Mouse (Mus musculus) lung, embryonic 15.5 days (tissue): ENCODE data around the gene Mgme1. TPM values are rescaled to one million over a fixed set of nuclear protein-coding genes. Genes with fewer than 3 reads are reported as not detected.

Experiments used
- ATAC-seq: fragments of 200-750 bp; cut with Nextera tagmentation; 2 replicates; pipeline ENCODE4 v1.8.0; 2017; ENCODE audit warnings: moderate number of reproducible peaks, borderline replicate concordance; ENCODE audit not compliant: low FRiP score, low TSS enrichment; ENCODE audit errors: extremely low read depth
- H3K27ac ChIP-seq: fragments of 300-500 bp; sonication (generic); 2 replicates; pipeline ENCODE4 v1.5.1; 2015; ENCODE audit warnings: moderate library complexity, mild to moderate bottlenecking, inconsistent platforms
- H3K27me3 ChIP-seq: fragments of 300-500 bp; sonication (generic); 2 replicates; pipeline ENCODE4 v1.6.1; 2015; ENCODE audit warnings: inconsistent platforms
- H3K36me3 ChIP-seq: fragments of 300-500 bp; sonication (generic); 2 replicates; pipeline ENCODE4 v1.6.1; 2015; ENCODE audit warnings: inconsistent platforms
- H3K4me1 ChIP-seq: fragments of 300-500 bp; sonication (generic); 2 replicates; pipeline ENCODE4 v1.6.1; 2015; ENCODE audit warnings: inconsistent platforms
- H3K4me2 ChIP-seq: fragments of 300-500 bp; sonication (generic); 2 replicates; pipeline ENCODE4 v1.6.1; 2015; ENCODE audit warnings: inconsistent platforms, mild to moderate bottlenecking, moderate library complexity
- H3K4me3 ChIP-seq: fragments of 300-500 bp; sonication (generic); 2 replicates; pipeline ENCODE4 v1.5.1; 2015; ENCODE audit warnings: mild to moderate bottlenecking, inconsistent platforms
- H3K9ac ChIP-seq: fragments of 300-500 bp; sonication (generic); 2 replicates; pipeline ENCODE4 v1.6.1; 2015; ENCODE audit warnings: inconsistent platforms
- H3K9me3 ChIP-seq: fragments of 300-500 bp; sonication (generic); 2 replicates; pipeline ENCODE4 v1.6.1; 2016; ENCODE audit warnings: inconsistent platforms
- WGBS: fragments of 180-500 bp; shearing (Covaris S2); methylation state at CpG from one replicate; pipeline ENCODE4 v1.1.7; 2015; 5-methylcytosine and 5-hydroxymethylcytosine counted together
- polyA plus RNA-seq: library from polyadenylated mRNA; unstranded; fragments of >200 nt; fragmentation: Nextera tagmentation; extraction: Ambion mirVana; gene quantifications from 2 replicates; pipeline ENCODE4 v1.2.1, GENCODE M21; 2015

Mgme1 gene
- polyA plus RNA-seq, 1 experiment from 2014 or later = 25.9 TPM

DNA sequence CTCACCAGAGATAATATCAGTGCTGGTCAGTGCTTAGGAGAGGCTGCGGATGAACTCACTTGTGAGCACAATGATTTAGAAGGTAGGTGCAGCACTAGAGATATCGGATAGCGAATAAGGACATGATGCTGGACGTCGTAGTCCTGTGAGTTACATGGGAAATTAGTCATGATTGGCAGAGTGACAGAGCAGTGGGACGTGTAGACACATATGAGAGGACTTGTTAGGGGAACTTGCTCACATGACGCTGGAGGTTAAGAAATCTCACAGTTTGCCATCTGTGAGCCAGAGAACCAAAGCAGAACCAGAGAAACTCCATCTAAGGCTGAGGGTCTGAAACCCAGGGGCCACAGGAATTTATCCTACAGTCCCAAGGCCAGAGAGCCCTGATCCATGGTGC lies 19.9 kb downstream of the Mgme1 start:
- Histone ChIP-seq H3K36me3 (no peaks in the 10 kb centered on the region), H3K4me3 (no peak overlapping the region), H3K4me1 (no peaks in the 10 kb centered on the region), H3K9ac (no peak overlapping the region), H3K27me3 (no peaks in the 10 kb centered on the region), H3K27ac (no peak overlapping the region), H3K4me2 (no peak overlapping the region), H3K9me3 (no peaks in the 10 kb centered on the region)
- ATAC-seq = no peak
- WGBS = 84% methylated on average over 7 of the region's 7 CpGs

DNA sequence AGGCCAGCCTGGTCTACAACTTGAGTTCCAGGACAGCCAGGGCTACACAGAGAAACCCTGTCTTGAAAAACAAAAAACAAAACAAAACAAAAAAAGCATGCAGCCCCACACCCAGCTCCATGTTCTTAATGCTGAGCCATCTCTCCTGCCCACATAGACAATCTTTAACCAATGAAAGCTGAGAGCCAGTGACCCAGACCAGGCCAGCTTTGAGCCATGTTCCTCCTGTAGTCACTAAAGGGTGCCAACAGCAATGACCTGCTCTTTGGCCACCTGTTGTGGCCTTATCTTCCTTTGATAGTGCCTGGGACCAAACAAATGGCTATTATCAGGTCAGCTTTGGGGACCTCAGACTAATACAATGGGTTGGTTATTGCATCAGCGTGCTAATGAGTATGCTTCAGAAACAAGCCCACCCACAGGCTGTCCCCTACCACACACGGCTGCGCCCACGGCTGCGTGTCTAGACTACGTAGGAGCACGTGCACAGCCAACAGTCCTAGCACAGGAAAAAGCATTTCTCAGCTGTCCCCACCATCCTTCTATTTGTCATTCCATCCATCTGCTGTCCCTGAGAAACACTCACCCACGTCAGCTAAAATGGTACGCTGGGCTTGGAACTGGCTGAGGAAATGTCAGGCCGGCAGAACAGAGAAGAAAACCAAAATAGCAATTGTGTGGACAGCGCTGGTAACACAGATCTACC lies 21.3 kb downstream of the Mgme1 start:
- WGBS = 71% methylated on average over 11 of the region's 11 CpGs
- H3K9ac ChIP-seq = no peak overlapping the region

DNA sequence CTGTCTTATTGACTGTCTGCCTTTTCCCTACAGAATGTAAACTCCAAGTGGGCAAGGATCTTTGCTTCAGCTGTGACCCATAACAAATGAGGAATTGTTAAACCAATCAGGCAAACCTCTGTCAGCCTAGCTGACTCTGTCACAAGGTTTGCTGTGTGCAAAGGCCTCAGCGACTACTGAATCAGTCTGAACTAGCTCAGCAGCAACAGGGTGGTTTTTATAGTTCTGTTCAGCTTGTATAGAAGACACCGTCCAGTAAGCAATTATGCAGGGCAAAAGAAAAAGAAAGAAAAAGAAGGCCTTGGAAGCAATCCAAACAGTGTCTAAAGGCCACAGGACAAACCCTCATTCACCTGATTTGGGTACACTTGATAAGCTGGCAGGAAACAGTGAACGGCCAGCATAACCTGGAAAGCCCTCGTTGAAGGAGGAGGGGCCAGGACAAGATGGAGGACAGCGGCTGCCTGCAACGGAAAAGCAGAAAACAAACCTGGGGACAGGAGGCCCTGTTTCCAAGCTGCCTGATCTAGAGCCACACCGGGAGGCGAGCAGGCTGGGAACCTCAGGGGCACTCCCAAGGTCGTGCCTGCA lies 24.8 kb downstream of the Mgme1 start:
- no peaks in the 10 kb centered on the region for H3K4me1 ChIP-seq
- H3K4me3 ChIP-seq = no peak overlapping the region
- H3K36me3 ChIP-seq = no peaks in the 10 kb centered on the region
- no peak overlapping the region for H3K9ac ChIP-seq
- 55% methylated on average over 9 of the region's 9 CpGs for WGBS
- no peaks in the 10 kb centered on the region for H3K27me3 ChIP-seq
- ATAC-seq = no peak
- H3K9me3 ChIP-seq = no peaks in the 10 kb centered on the region
- no peak overlapping the region for H3K27ac ChIP-seq
- no peak overlapping the region for H3K4me2 ChIP-seq

More for the DNA sequence above, 21.3 kb downstream of the Mgme1 start:
- H3K27ac ChIP-seq = no peak overlapping the region
- H3K9me3 ChIP-seq = no peaks in the 10 kb centered on the region
- no peak for ATAC-seq
- no peak overlapping the region for H3K4me2 ChIP-seq
- no peaks in the 10 kb centered on the region for H3K4me1 ChIP-seq
- H3K27me3 ChIP-seq = no peaks in the 10 kb centered on the region
- H3K36me3 ChIP-seq = no peaks in the 10 kb centered on the region
- H3K4me3 ChIP-seq = no peak overlapping the region

DNA sequence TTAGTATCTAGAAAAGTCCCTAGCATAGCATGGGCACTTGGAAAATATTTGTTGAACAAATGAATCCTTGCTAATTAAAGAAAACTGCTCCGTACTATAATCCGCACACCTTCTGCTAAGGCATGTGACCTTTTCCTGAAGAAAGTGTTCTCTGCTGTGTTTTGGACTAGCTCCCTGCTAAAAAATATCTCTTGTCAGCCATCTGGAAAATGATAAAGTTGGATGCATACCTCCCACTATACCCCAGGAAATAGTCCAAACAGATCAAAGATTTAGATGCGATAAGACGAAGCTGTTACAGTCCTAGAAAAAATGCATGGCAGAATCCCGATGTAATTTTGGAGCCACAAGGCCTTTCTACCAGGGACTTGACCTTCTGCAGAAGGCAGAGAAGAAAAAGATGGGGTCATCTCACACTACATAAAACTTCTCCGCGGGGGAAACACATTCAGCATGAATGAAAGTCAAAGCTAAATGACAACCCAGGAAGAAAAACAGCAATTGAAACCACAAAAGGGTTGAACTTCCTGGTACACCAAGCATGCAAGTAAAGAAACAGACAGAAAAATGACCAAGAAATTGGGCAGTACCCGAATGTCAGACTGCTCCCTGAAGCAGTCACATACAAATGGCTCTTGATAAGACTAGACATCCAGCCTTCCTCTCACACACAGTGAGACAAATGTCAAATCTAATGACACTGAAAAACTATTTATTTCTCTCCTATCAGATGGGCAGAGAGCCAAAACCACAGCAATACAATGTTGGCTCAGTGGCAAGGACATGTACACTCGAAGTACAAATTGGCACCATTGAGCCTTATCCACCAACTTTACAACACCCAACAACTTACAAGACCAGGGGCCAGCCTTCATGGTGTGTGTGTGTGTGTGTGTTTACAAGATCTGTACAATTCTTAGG lies 29.5 kb downstream of the Mgme1 start:
- H3K27ac ChIP-seq = no peak overlapping the region
- no peak for ATAC-seq
- no peaks in the 10 kb centered on the region for H3K36me3 ChIP-seq
- H3K9ac ChIP-seq = no peak overlapping the region
- H3K4me2 ChIP-seq = no peak overlapping the region
- H3K9me3 ChIP-seq = no peaks in the 10 kb centered on the region
- no peaks in the 10 kb centered on the region for H3K4me1 ChIP-seq
- no peak overlapping the region for H3K4me3 ChIP-seq
- H3K27me3 ChIP-seq = no peaks in the 10 kb centered on the region
- 49% methylated on average over 9 of the region's 9 CpGs for WGBS

DNA sequence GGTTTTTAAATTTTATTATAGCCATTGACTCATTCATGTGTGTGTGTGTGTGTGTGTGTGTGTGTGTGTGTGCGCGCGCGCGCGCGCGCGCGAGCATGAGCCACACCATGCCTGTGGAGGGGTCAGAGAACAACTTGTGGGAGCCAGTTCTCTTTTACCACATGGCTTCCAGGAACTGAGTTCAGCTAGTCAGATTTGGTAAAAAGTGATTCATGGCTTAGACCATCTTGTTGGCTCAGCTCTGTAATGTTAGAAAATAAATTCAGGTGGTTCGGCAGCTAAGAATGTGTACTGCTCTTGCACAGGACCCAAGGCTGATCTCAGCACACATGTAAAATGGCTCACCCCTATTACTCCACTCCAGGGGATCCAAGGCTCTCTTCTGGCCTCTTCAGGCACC lies 30.6 kb downstream of the Mgme1 start:
- no peak overlapping the region for H3K4me2 ChIP-seq
- H3K9me3 ChIP-seq = no peaks in the 10 kb centered on the region
- H3K36me3 ChIP-seq = no peaks in the 10 kb centered on the region
- 0 out of 2 replicates have a peak overlapping the region, but pooled peaks have one; percentile 3 for H3K27ac ChIP-seq
- WGBS = 93% methylated on average over 11 of the region's 11 CpGs
- no peak overlapping the region for H3K4me3 ChIP-seq
- no peaks in the 10 kb centered on the region for H3K4me1 ChIP-seq
- H3K9ac ChIP-seq = no peak overlapping the region
- ATAC-seq = no peak
- H3K27me3 ChIP-seq = no peaks in the 10 kb centered on the region

DNA sequence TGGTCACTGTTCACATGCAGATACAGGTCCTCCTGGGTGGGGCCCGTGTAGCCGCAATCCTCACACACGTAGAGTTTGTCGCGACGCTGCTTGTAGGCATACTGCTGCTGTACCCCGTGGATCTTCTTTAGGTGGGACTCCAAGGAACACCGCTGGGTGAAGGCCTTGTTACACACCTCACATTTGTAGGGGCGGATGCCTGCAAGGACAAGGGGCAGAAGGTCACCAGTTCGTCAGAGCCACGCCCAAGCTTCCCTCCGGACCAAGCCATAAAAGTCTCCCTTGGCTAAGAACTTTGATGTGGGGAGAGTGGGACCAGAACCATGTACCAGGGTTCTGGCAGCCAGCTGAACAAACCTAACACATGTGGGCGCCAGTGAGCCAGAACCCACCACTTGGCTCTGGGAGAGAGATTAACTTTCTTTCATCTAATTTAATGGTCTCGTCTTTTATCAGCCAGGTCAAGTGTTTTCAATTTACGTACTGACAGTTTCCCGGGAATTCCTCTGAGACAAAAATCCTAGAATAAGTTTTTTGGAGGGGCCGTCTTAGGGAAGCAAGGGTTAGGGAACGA lies 35.3 kb downstream of the Mgme1 start:
- H3K4me3 ChIP-seq = no peak overlapping the region
- H3K27ac ChIP-seq = no peak overlapping the region
- H3K27me3 ChIP-seq = no peaks in the 10 kb centered on the region
- no peaks in the 10 kb centered on the region for H3K36me3 ChIP-seq
- 65% methylated on average over 18 of the region's 18 CpGs for WGBS
- no peak overlapping the region for H3K4me2 ChIP-seq
- no peaks in the 10 kb centered on the region for H3K4me1 ChIP-seq
- ATAC-seq = no peak
- H3K9ac ChIP-seq = no peak overlapping the region
- H3K9me3 ChIP-seq = no peaks in the 10 kb centered on the region

DNA sequence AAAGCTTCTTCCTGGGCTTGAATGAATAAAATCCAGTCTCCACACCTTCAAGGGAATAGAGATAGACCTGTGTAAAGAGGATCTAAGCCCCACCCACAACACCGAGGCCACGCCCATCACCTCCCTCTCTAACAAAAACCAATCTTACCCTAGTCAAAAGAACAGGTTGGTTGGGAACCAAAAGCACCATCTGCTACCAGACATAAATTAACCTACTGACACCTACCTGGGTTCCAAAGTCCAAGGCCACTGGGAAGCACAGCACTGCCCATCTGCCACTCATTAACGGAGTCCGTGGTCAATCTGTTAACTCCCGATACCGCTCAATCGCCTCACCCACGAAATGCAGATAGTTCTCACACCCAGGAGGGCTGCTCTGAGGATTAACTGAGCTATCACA lies 38.1 kb downstream of the Mgme1 start:
- Histone ChIP-seq H3K9me3 (no peaks in the 10 kb centered on the region), H3K4me3 (no peak overlapping the region), H3K4me1 (no peaks in the 10 kb centered on the region), H3K4me2 (no peak overlapping the region), H3K9ac (no peak overlapping the region), H3K36me3 (0 out of 2 replicates have a peak, but pooled peaks cover 2% of the 10 kb centered on the region), H3K27ac (no peak overlapping the region), H3K27me3 (no peaks in the 10 kb centered on the region)
- WGBS = 59% methylated on average over 8 of the region's 8 CpGs
- no peak for ATAC-seq

DNA sequence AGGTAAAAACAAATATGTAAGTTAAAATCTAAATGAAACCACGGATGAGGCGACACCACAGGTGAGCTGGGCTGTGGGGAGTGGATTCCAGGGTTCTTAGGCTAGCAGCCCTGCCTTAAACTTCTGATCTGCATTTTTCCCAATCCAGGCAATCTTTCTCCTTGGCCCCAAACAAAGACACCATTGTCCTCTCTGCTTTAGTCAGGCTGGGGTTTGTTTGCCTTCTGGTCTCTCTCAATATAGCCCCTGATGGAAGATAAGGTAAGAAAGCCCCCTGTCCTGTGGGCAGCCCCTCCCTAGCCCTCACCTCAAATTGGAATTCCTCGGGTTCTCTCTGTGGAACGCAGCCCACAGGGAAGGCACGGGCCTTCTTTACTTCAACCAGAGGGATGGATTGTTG lies 39.8 kb downstream of the Mgme1 start:
- no peak overlapping the region for H3K4me2 ChIP-seq
- no peak overlapping the region for H3K9ac ChIP-seq
- peak; percentile 34; the same call in 1 of the 2 replicates for ATAC-seq
- H3K27ac ChIP-seq = peak overlapping the region; percentile 51
- no peaks in the 10 kb centered on the region for H3K9me3 ChIP-seq
- WGBS = 54% methylated on average over 5 of the region's 5 CpGs
- H3K4me3 ChIP-seq = no peak overlapping the region
- H3K36me3 ChIP-seq = 0 out of 2 replicates have a peak, but pooled peaks cover 2% of the 10 kb centered on the region
- no peaks in the 10 kb centered on the region for H3K4me1 ChIP-seq
- H3K27me3 ChIP-seq = no peaks in the 10 kb centered on the region

DNA sequence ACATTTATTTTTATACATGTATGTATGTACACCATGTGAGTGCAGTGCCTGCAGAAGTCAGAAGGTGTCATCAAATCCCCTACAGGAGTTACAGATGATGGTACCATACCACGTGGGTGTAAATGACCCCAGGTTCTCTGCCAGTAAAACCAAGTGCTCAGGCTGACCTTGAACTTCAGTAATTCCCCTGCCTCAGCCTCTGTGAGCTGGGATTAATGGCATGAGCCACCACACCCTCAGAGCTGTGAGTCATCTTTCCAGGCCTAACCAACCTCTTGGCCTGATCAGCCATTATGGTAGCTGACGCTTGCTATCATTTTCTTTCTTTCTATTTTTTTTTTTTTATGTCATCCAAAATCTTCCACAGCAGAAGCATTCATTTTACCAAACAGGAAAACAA lies 40.9 kb downstream of the Mgme1 start:
- H3K27ac ChIP-seq = no peak overlapping the region
- H3K9me3 ChIP-seq = no peaks in the 10 kb centered on the region
- no peaks in the 10 kb centered on the region for H3K27me3 ChIP-seq
- no peak overlapping the region for H3K9ac ChIP-seq
- H3K4me1 ChIP-seq = no peaks in the 10 kb centered on the region
- 84% methylated on average over 2 of the region's 2 CpGs for WGBS
- no peak for ATAC-seq
- H3K4me3 ChIP-seq = no peak overlapping the region
- 0 out of 2 replicates have a peak, but pooled peaks cover 2% of the 10 kb centered on the region for H3K36me3 ChIP-seq
- no peak overlapping the region for H3K4me2 ChIP-seq

DNA sequence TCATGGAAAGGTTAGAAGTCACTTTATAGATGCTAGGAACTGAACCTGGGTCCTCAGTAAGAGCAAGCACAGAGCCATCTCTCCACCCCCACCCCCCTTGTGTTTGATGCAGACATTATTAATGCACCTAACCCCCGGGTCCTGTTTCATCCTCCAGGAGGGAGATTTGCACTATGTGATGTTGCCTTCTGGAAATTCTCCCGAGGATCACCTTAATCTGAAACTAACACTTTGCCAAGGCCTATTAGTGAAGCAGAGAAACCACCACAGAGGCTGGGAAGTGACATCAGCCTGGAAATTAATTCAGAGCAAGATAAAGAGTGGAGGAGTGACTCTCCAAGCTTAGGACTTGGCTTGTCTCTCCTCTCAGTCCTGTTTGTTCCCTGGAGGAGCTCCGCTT lies 53.8 kb downstream of the Mgme1 start:
- Histone ChIP-seq H3K9ac (no peak overlapping the region), H3K4me2 (no peak overlapping the region), H3K4me1 (no peaks in the 10 kb centered on the region), H3K9me3 (no peaks in the 10 kb centered on the region), H3K27ac (no peak overlapping the region), H3K27me3 (peaks cover 16% of the 10 kb centered on the region), H3K36me3 (no peaks in the 10 kb centered on the region), H3K4me3 (no peak overlapping the region)
- no peak for ATAC-seq
- WGBS = 63% methylated on average over 3 of the region's 3 CpGs

DNA sequence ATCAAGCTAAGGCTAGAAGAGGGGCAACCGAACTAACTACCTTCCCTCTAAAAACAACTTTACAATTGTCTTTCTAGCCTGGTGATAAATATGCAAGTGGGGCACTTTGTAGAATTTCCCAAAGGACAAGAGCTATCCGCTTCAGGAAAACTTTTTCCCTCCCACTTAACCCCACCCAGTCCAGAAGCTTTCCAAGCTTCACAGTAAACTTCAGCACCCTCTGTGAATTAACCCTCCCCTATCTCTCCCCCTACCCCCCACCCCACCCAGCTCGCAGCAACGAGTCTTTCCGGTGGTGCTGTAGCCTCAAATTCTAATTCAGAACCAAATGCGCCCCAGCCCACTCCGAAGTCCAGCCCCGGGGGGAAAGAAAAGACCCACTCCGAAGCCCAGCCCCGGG lies 59.0 kb downstream of the Mgme1 start:
- Histone ChIP-seq H3K27ac (no peak overlapping the region), H3K36me3 (no peaks in the 10 kb centered on the region), H3K4me3 (peak overlapping the region; percentile 58), H3K9me3 (no peaks in the 10 kb centered on the region), H3K4me1 (peaks cover 32% of the 10 kb centered on the region), H3K4me2 (peak overlapping the region; percentile 95), H3K9ac (no peak overlapping the region), H3K27me3 (peaks cover 66% of the 10 kb centered on the region)
- 6% methylated on average over 10 of the region's 10 CpGs for WGBS
- no peak for ATAC-seq
